Mouse (Mus musculus): ENCODE data around the gene Polr1e. TPM values are rescaled to one million over a fixed set of nuclear protein-coding genes. Genes with fewer than 3 reads are reported as not detected.
"Not testable (repeated sequence)": the region's sequence is repeated elsewhere in the genome, so short reads cannot be mapped to it uniquely, and the experiment has no call there.

The Polr1e gene
- polyA plus RNA-seq, 1 experiment, result 18.6 TPM

DNA sequence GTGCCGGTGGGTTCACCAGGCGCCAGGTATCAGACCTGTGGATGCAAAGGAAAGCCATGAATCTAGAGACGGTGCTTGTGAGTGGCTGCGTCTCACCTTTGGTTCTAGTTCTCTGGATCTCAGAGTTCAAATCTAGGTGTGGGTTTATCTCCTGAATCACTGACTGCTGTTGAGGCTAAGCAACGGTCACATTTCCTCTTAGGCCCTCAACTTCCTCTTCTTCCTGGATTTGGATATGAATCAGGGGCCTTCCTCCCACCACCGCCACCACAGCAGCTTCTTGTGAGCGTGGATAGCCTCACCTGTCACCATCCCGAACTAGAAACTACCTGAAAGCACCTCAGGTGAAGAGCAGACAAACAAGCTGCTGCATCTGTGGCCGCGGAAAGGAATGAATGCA, 17.7 kb downstream of the Polr1e start:
- no peak for TF ChIP-seq CTCF (IDR thresholded peaks at IDR 0.05; ENCODE audit: borderline replicate concordance, extremely low read depth, insufficient read depth, insufficient read length)
- no peak for TF ChIP-seq POLR2A (IDR thresholded peaks at IDR 0.05; ENCODE audit: borderline replicate concordance, extremely low read depth, insufficient read depth, insufficient read length, poor library complexity, severe bottlenecking)

DNA sequence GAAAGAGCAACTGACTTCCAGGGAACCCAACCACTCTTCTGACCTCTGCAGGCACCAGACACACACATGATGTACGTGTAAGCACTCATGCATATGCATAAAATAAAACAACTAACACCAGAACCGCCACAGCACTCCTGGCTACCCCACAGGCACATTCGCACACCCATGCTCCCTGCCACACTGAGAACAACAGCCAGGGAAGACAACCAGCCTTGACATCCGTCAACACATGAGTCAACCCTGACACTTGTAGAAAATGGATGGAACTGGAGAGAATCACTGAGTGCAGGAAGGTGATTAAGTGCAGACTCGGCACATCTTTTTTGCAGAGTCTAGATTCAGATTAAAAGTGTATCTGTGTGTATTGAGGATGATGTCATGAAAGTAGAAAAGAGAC, 18.2 kb downstream of the Polr1e start:
- TF ChIP-seq CTCF (IDR thresholded peaks at IDR 0.05; ENCODE audit: borderline replicate concordance, extremely low read depth, insufficient read depth, insufficient read length) (no peak), POLR2A (IDR thresholded peaks at IDR 0.05; ENCODE audit: borderline replicate concordance, extremely low read depth, insufficient read depth, insufficient read length, poor library complexity, severe bottlenecking) (no peak)

More for the DNA sequence above, 17.7 kb downstream of the Polr1e start:
- no peak for DNase-seq (ENCODE audit: low read depth)

DNA sequence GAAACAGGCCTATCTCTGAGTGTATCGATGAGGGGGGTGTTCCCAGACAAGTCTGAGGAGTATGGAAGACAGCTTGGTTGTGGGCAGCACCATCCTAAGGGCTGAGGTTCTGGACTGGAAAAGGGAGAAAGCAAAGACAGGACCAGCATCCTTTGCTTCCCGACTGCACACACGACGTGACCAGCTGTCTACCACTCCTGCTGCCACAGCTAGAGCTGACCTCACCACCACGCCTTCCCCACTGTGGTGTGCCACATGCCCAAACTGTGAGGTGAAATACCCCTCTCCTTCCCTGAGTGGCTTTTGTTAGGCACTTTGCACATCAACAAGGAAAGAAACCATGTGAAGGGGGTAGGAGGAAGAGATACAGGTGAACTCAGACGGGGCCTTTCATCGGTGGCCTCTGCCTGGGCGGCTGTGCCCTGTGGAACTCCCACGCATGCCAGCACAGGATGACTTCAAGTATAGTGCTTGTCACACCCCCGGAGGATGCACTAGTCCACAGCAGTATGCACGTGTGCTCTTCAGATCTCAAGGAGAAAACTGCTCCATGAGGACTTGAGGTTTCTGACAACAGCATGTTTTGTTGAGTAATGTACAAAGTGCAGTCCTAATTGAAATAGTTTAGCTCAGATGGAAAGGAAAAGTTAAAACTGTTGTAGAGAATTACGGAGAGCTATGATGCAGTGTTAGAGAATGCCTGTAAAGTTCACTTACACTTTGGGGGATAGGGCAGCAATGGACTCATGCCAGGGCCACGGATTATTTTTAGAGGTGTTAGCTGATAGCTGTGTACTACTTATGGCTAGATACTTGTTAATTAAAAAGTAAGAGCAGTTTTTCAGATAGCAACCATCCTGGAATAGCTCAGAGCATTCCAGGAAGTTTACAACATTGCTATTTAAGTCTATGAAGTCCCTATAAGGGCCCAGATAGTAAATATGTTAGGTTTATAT, 19.4 kb downstream of the Polr1e start:
- DNase-seq (ENCODE audit: low read depth), result no peak
- no peak for TF ChIP-seq CTCF (IDR thresholded peaks at IDR 0.05; ENCODE audit: borderline replicate concordance, extremely low read depth, insufficient read depth, insufficient read length)
- no peak for TF ChIP-seq POLR2A (IDR thresholded peaks at IDR 0.05; ENCODE audit: borderline replicate concordance, extremely low read depth, insufficient read depth, insufficient read length, poor library complexity, severe bottlenecking)

More for the DNA sequence above, 18.2 kb downstream of the Polr1e start:
- no peak for DNase-seq (ENCODE audit: low read depth)

DNA sequence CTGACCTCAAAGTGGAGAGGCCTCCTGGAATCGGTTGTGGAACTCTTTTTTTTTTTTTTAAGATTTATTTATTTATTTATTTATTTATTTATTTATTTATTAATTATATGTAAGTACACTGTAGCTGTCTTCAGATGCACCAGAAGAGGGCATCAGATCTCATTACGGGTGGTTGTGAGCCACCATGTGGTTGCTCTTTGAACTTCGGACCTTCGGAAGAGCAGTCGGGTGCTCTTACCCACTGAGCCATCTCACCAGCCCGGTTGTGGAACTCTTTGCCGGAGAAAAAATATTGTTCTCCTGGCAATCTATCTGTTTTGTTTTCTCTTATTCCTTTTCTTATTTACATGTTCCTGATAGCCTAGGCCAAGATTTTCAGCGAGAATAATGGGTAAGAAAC, 20.5 kb downstream of the Polr1e start:
- peak; percentile 1; the same call in 1 of the 2 replicates for TF ChIP-seq CTCF (IDR thresholded peaks at IDR 0.05; ENCODE audit: borderline replicate concordance, extremely low read depth, insufficient read depth, insufficient read length)
- DNase-seq (ENCODE audit: low read depth), result peak; percentile 14

DNA sequence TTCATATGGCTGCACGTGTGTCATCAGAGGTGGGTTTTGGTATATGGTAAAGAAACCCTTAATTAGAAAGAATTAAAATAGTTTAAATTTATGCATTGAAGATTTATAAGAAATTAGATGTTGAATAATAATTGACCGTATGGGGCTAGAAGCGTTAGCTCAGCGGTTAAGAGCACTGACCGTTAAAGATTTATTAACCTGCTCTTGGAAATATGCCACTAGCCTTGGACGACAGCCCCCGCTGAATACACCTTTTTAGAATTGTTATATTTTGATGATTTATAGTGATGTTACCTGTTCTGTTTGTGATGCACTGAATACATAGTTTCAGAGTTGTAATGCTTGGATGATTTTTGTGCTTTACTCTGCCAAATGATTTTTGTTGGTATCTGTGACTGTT, 21.2 kb downstream of the Polr1e start:
- not testable (repeated sequence) for DNase-seq (ENCODE audit: low read depth)

DNA sequence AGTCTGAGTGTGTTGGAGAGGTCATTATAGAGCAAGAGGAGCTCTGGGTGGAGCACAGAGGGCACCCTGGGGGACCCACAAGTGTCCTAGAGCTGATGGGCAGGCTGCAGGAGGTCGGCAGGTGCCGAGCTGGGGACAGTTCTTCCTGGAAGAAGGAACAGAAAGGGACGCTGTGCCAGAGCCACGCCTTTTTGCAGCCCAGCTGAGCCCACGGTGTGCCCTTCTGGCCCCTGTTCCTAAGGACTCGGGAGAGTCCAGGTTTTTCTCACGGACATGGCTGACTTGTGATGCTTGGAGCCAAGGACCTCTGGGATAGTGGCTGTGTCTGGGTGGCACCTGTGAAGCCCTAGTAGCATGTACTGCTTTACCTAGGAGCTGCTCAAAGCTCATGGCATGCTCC, 22.4 kb downstream of the Polr1e start:
- DNase-seq (ENCODE audit: low read depth), result no peak
- TF ChIP-seq POLR2A (IDR thresholded peaks at IDR 0.05; ENCODE audit: borderline replicate concordance, extremely low read depth, insufficient read depth, insufficient read length, poor library complexity, severe bottlenecking) (no peak), CTCF (IDR thresholded peaks at IDR 0.05; ENCODE audit: borderline replicate concordance, extremely low read depth, insufficient read depth, insufficient read length) (no peak)

DNA sequence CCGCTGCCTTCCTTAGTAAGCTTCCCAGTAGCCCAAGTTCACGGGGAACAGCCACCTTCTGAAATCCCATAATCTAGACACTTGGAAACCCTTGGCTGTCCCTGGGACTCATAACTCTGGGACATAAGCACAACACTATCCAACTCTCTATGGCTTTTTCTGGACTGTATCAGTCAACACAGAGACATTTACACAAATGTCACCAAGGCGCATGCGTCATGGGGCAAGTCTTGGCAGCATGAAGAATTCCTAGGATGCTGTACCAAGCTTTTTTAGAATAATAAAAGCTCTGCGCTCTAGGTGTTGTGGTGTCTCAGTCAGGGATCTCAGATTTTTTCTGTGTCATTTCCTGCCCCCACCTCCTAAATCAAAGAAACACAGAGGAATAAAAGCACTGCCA, 28.3 kb downstream of the Polr1e start:
- no peak for DNase-seq (ENCODE audit: low read depth)
- TF ChIP-seq POLR2A (IDR thresholded peaks at IDR 0.05; ENCODE audit: borderline replicate concordance, extremely low read depth, insufficient read depth, insufficient read length, poor library complexity, severe bottlenecking) (no peak), CTCF (IDR thresholded peaks at IDR 0.05; ENCODE audit: borderline replicate concordance, extremely low read depth, insufficient read depth, insufficient read length) (no peak)

DNA sequence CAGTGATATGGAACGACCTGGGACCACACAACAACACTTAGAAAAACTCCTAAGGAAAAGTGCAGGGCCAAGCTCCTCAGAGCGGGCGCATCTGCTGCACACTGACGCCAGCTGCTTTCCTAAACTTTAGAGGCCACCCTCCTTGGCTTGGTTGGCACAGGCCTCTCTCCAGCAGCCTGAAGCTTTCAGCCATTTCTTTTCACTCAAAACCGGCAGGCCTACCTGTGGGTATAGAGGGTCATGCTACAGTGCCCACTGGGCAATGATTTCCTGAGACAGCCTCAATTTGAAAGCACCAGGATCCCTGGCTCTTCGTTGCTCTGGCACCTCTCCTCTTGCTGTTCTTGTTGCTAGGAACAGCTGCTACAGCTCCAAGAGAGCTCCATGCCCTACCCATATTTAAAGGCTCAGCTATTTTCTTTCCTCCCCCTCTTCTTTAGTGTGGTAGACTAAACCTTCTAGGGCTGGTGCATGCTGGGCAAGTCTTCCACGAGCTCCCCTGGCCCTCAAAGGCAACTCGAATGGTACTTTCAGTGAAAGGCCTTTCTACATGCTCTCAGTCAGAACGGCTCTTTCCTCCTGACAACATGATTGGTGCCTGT, 29.0 kb downstream of the Polr1e start:
- TF ChIP-seq POLR2A (IDR thresholded peaks at IDR 0.05; ENCODE audit: borderline replicate concordance, extremely low read depth, insufficient read depth, insufficient read length, poor library complexity, severe bottlenecking) (no peak), CTCF (IDR thresholded peaks at IDR 0.05; ENCODE audit: borderline replicate concordance, extremely low read depth, insufficient read depth, insufficient read length) (no peak)
- no peak for DNase-seq (ENCODE audit: low read depth)

DNA sequence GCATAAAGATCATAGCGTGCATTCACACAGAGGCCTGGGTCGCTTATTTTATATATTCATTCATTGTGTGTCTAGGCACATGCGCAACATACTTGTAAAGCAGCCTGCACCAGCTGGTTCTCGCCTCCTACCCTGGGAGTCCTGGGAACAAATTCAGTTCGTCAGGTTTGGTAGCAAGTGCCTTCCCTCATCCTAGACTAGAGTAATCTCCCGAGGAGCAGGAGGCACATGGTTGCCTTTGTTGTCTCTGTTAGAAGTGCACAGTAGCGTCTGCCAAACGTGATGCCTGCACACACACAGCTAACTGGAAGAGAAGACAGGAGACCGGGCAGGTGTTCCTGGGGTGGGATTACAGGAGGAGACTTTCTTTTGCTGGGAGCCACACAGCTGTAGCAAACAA, 29.6 kb downstream of the Polr1e start:
- peak; percentile 41 for DNase-seq (ENCODE audit: low read depth)

DNA sequence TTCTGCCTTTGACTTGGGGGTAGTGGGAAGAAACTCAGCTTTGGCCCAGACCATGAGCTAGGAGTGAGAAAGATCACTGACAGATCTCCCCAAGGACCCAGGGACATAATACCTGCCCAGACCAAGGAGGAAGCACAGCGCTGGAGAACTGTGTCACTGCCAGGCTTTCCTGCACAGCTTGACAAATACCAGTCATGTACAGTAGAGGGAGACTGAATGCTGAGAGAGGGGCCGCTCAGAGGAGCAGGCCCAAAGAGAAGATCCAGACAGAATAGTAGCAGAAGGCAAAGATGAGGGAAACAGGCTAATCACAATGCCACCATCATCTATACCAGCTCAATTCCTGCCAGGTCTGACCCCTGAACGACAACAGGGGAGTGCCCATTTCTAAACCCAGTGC, 36.5 kb downstream of the Polr1e start:
- peak; percentile 9 for DNase-seq (ENCODE audit: low read depth)
- no peak for TF ChIP-seq POLR2A (IDR thresholded peaks at IDR 0.05; ENCODE audit: borderline replicate concordance, extremely low read depth, insufficient read depth, insufficient read length, poor library complexity, severe bottlenecking)
- peak; percentile 50; the same call in 1 of the 2 replicates for TF ChIP-seq CTCF (IDR thresholded peaks at IDR 0.05; ENCODE audit: borderline replicate concordance, extremely low read depth, insufficient read depth, insufficient read length)

More for the DNA sequence above, 29.6 kb downstream of the Polr1e start:
- TF ChIP-seq POLR2A (IDR thresholded peaks at IDR 0.05; ENCODE audit: borderline replicate concordance, extremely low read depth, insufficient read depth, insufficient read length, poor library complexity, severe bottlenecking) (no peak), CTCF (IDR thresholded peaks at IDR 0.05; ENCODE audit: borderline replicate concordance, extremely low read depth, insufficient read depth, insufficient read length) (no peak)

DNA sequence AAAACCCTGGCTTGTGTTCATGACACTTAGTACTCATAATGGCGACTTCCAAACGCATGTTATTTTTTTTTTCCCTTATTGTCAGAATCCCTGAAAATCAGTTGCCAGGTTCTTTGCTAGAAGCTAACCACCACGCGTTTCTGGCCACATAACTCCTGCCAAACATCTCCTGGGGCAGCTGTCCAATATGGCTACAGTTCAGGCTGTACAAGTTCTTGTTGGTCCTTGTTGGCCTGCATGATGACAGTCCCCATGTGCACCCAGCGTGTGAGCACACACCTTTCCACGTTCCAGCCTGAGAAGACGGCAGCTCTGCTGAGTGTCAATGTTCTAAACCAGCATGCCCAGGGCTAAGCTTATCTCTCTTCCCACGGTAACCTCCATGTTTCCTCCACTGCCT, 37.1 kb downstream of the Polr1e start:
- no peak for DNase-seq (ENCODE audit: low read depth)
- TF ChIP-seq POLR2A (IDR thresholded peaks at IDR 0.05; ENCODE audit: borderline replicate concordance, extremely low read depth, insufficient read depth, insufficient read length, poor library complexity, severe bottlenecking) (no peak), CTCF (IDR thresholded peaks at IDR 0.05; ENCODE audit: borderline replicate concordance, extremely low read depth, insufficient read depth, insufficient read length) (no peak)

DNA sequence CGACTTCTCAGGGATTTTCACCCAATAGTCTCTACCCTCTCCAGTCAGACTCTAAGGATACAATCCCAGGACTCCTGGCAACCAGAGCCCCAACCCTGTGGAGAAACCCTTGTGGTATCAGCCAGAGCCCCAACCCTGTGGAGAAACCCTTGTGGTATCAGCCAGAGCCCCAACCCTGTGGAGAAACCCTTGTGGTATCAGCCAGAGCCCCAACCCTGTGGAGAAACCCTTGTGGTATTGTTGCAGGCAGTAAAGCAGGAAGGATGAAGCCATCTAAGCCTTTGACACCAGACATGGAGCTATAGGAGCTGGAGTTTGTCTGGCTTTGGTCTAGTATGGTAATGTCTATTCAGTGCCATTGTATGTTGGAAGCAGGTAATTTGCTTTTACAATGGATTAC, 45.5 kb downstream of the Polr1e start:
- not testable (repeated sequence) for DNase-seq (ENCODE audit: low read depth)
